Mouse (Mus musculus) bone marrow, adult 2 months (tissue): ENCODE measurements around the gene Phf12.

Source experiments
- CTCF ChIP-seq: fragments of 200-500 bp; IDR thresholded peaks from 2 replicates; pipeline ENCODE4 v1.5.1; 2011; ENCODE audit warnings: low read length, control low read depth; ENCODE audit not compliant: control insufficient read depth, insufficient read depth
- POLR2A ChIP-seq: fragments of 200-500 bp; IDR thresholded peaks from 2 replicates; pipeline ENCODE4 v1.6.1; 2011; ENCODE audit warnings: low read depth, mild to moderate bottlenecking, control low read depth, low read length, borderline replicate concordance; ENCODE audit not compliant: control insufficient read depth

- TF ChIP-seq POLR2A (no peak), CTCF (peak; percentile 30; the same call in 1 of the 2 replicates)
These were observed 41.1 kb downstream of the Phf12 start for GRCm38 (mm10) chr11:78023607-78024006.
